Mouse (Mus musculus): ENCODE results near the gene Kpna3.

GRCm38 (mm10) chr14:61407055-61407454 is 32.6 kb downstream of the Kpna3 start:
- no peak for TF ChIP-seq CTCF (IDR thresholded peaks at IDR 0.05; ENCODE audit: borderline replicate concordance, extremely low read depth, insufficient read depth, insufficient read length)
- TF ChIP-seq POLR2A (IDR thresholded peaks at IDR 0.05; ENCODE audit: borderline replicate concordance, extremely low read depth, insufficient read depth, insufficient read length, poor library complexity, severe bottlenecking): no peak

All from brain, embryonic 14.5 days (tissue).